Mouse (Mus musculus): ENCODE results near the gene BC048671. TPM values are rescaled to one million over a fixed set of nuclear protein-coding genes. Genes with fewer than 3 reads are reported as not detected.

Gene BC048671
- polyA plus RNA-seq (2012): not detected in 2 replicates

DNA sequence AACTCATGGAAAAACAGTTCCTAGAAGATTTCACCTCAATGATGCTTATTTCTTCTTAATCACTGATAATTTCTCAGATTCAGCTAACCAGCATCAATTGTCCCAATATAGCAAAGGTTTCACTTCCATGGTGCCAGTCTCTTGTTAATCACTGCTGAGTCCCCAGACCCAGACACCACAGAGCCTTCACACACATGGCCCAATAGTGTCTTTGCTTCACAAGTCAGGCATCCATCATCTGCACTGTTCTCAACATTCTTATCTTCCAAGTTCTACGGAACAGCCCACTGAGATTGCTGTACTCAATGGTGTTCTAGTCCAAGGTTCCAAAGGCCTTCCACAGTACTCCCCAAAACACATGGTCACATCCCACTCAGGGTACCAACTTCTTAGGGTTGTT lies at the start of gene BC048671:
Gene BC048671 (plus strand): TSS at position 301 of the 400 bp plus-strand sequence.

DNA sequence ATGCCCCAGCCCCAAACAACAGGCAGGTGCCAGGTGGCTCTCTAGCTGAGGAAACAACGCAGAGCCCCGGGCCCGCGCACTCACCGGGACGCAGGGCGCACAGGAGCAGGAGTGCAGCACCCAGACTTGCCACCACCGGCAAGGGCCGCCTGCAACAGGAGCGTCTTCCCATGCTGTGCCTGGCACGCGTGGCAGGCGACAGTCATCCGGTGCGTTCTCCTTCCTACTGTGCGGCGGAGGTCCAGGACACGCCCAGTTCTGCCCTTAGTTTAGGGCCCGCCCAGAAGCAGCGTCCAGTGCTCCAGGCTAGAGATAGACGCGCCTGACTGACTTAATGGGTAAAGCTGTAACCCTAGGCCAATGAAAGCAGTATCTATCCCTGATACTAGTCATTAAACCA lies 24.0 kb downstream of the BC048671 start, which contains the start of gene Chst13:
Gene Chst13 (minus strand): TSS at position 195 of the 400 bp plus-strand sequence.

DNA sequence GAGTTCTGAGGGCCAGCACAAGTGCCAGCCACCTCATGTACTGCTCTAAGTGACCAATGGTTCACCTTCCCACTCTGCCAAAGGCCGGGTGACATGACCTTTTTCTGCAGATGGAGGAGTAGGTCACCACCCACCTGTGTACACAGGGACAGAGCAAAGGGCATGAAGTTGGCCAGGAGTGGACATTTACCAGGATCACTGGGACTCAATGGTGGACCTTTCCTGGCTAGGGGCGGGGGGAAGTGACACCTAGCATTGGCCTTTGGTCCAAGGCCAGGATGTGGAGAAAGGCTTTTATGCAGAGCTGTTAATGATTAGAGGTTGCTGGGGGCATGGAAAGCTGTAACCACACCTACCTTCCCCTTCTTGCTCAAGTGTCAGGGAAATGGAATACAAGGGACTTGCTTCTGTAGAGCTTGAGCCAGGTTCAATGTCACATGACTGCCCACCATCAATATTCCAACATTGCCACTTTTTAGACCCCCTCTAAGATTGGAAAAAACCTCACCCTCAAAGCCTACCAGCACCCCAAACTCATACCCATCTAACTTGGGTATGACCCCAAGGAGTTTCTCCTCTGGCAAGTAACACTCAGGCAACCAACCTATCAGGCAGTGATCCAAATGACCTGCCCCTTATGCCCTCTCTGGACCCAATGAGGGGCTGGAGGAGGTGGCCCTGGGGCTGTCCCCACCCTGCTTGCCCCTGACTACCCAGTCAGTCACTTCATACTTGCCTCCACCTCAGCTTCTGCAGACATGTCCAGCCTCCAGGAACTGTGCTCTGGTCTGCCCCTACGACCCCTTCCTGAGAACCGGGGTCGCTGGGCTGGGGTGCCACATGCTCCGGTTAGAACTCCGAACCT lies 31.8 kb downstream of the BC048671 start, which contains the start of gene Uroc1:
Gene Uroc1 (plus strand): TSS at position 724 of the 865 bp plus-strand sequence.

Other genes with a start within 250 kb of the BC048671 start
- gene Vmn1r49, start 222.7 kb upstream of the BC048671 start, polyA plus RNA-seq (2012): not detected in 2 replicates
- gene Vmn1r50, start 199.8 kb upstream of the BC048671 start, polyA plus RNA-seq (2012): not detected in 2 replicates
- gene Vmn1r51, start 178.6 kb upstream of the BC048671 start, polyA plus RNA-seq (2012): not detected in 2 replicates
- gene Vmn1r52, start 126.4 kb upstream of the BC048671 start, polyA plus RNA-seq (2012): not detected in 2 replicates
- not detected in 2 replicates for gene V1ra8, start 98.4 kb upstream of the BC048671 start, polyA plus RNA-seq (2012)
- not detected in 2 replicates for gene Vmn1r53, start 76.8 kb upstream of the BC048671 start, polyA plus RNA-seq (2012)
- not detected in 2 replicates for gene Vmn1r54, start 54.9 kb upstream of the BC048671 start, polyA plus RNA-seq (2012)
- 6.7 and 12.0 TPM in 2 replicates for gene Chst13, start 24.0 kb downstream of the BC048671 start, polyA plus RNA-seq (2012)
- not detected in 2 replicates for gene Uroc1, start 32.1 kb downstream of the BC048671 start, polyA plus RNA-seq (2012)
- gene Zxdc, start 68.3 kb downstream of the BC048671 start, polyA plus RNA-seq (2012): 29.0 and 31.8 TPM in 2 replicates
- gene Cfap100, start 127.6 kb downstream of the BC048671 start, polyA plus RNA-seq (2012): not detected in 2 replicates
- 0.03 TPM in 1 of 2 replicates, not detected in the other for gene Klf15, start 161.4 kb downstream of the BC048671 start, polyA plus RNA-seq (2012)
- gene Aldh1l1, start 185.2 kb downstream of the BC048671 start, polyA plus RNA-seq (2012): 2.7 and 3.2 TPM in 2 replicates

Measured in megakaryocyte-erythroid progenitor cell, adult 5 weeks (primary cell).